Mouse (Mus musculus): ENCODE measurements at regions not wholly inside any gene's neighbourhood (a gene's known extent, or its start where the extent isn't known, plus 50 kb on each side); places are given as distances from the start of the nearest gene placed in this dataset.

DNA sequence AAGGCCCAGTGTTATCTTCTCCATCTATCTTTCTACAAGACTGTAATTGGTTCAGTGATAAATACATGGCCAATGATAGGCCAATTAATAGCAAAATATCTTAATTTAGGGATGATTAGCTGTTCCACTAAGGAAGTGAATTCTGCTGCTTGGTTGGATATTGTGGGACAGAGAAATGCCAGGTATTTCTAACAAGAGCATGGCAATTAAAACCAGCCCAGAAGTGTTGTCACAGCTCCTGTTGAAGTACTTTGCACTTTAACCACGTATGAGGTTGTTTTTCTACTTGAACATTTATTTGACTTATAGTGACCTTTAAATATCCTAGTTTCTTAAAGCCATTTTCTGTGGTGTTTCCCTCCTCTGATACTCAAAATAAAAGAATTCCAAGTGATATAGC, 65.7 kb upstream of the Acsl4 start:
- TF ChIP-seq CTCF (IDR thresholded peaks at IDR 0.05; ENCODE audit: low read depth, low read length) (no peak), POLR2A (IDR thresholded peaks at IDR 0.05; ENCODE audit: borderline replicate concordance, low read depth, low read length) (no peak)
